Mouse (Mus musculus) lung, embryonic 15.5 days (tissue): ENCODE results near the gene Cldn17. TPM values are rescaled to one million over a fixed set of nuclear protein-coding genes. Genes with fewer than 3 reads are reported as not detected.

Experiments used
- ATAC-seq: fragments of 200-750 bp; cut with Nextera tagmentation; 2 replicates; pipeline ENCODE4 v1.8.0; 2017; ENCODE audit warnings: moderate number of reproducible peaks, borderline replicate concordance; ENCODE audit not compliant: low FRiP score, low TSS enrichment; ENCODE audit errors: extremely low read depth
- H3K27ac ChIP-seq: fragments of 300-500 bp; sonication (generic); 2 replicates; pipeline ENCODE4 v1.5.1; 2015; ENCODE audit warnings: moderate library complexity, mild to moderate bottlenecking, inconsistent platforms
- H3K27me3 ChIP-seq: fragments of 300-500 bp; sonication (generic); 2 replicates; pipeline ENCODE4 v1.6.1; 2015; ENCODE audit warnings: inconsistent platforms
- H3K36me3 ChIP-seq: fragments of 300-500 bp; sonication (generic); 2 replicates; pipeline ENCODE4 v1.6.1; 2015; ENCODE audit warnings: inconsistent platforms
- H3K4me1 ChIP-seq: fragments of 300-500 bp; sonication (generic); 2 replicates; pipeline ENCODE4 v1.6.1; 2015; ENCODE audit warnings: inconsistent platforms
- H3K4me2 ChIP-seq: fragments of 300-500 bp; sonication (generic); 2 replicates; pipeline ENCODE4 v1.6.1; 2015; ENCODE audit warnings: inconsistent platforms, mild to moderate bottlenecking, moderate library complexity
- H3K4me3 ChIP-seq: fragments of 300-500 bp; sonication (generic); 2 replicates; pipeline ENCODE4 v1.5.1; 2015; ENCODE audit warnings: mild to moderate bottlenecking, inconsistent platforms
- H3K9ac ChIP-seq: fragments of 300-500 bp; sonication (generic); 2 replicates; pipeline ENCODE4 v1.6.1; 2015; ENCODE audit warnings: inconsistent platforms
- H3K9me3 ChIP-seq: fragments of 300-500 bp; sonication (generic); 2 replicates; pipeline ENCODE4 v1.6.1; 2016; ENCODE audit warnings: inconsistent platforms
- WGBS: fragments of 180-500 bp; shearing (Covaris S2); methylation state at CpG from one replicate; pipeline ENCODE4 v1.1.7; 2015; 5-methylcytosine and 5-hydroxymethylcytosine counted together
- polyA plus RNA-seq: library from polyadenylated mRNA; unstranded; fragments of >200 nt; fragmentation: Nextera tagmentation; extraction: Ambion mirVana; gene quantifications from 2 replicates; pipeline ENCODE4 v1.2.1, GENCODE M21; 2015

Cldn17 gene
- not detected in 2 replicates for polyA plus RNA-seq

GRCm38 (mm10) chr16:88506878-88507277 is at the start of gene Cldn17:
Cldn17 (minus strand) TSS chr16:88506978.
- no peak within 1 kb of the TSS for H3K27ac ChIP-seq
- no peaks in the 10 kb centered on the region for H3K9me3 ChIP-seq
- no peak within 1 kb of the TSS for H3K9ac ChIP-seq
- no peaks in the 10 kb centered on the region for H3K4me1 ChIP-seq
- H3K36me3 ChIP-seq: no peaks in the 10 kb centered on the region
- no peak for ATAC-seq
- H3K4me3 ChIP-seq: no peak within 1 kb of the TSS
- 88% methylated on average over 6 of the region's 6 CpGs for WGBS
- H3K27me3 ChIP-seq: no peaks in the 10 kb centered on the region
- no peak within 1 kb of the TSS for H3K4me2 ChIP-seq

- 53% methylated on average over 6 of the region's 6 CpGs for WGBS
- no peaks in the 10 kb centered on the region for H3K36me3 ChIP-seq
- H3K4me3 ChIP-seq: no peak overlapping the region
- H3K9ac ChIP-seq: no peak overlapping the region
- no peak overlapping the region for H3K27ac ChIP-seq
- H3K9me3 ChIP-seq: no peaks in the 10 kb centered on the region
- no peaks in the 10 kb centered on the region for H3K27me3 ChIP-seq
- no peaks in the 10 kb centered on the region for H3K4me1 ChIP-seq
- H3K4me2 ChIP-seq: no peak overlapping the region
- no peak for ATAC-seq
These were observed 35.7 kb upstream of the Cldn17 start for GRCm38 (mm10) chr16:88542488-88542887.

GRCm38 (mm10) chr16:88539841-88540487 is 33.2 kb upstream of the Cldn17 start:
- H3K36me3 ChIP-seq: no peaks in the 10 kb centered on the region
- H3K9ac ChIP-seq: no peak overlapping the region
- no peak for ATAC-seq
- no peak overlapping the region for H3K27ac ChIP-seq
- no peaks in the 10 kb centered on the region for H3K9me3 ChIP-seq
- no peaks in the 10 kb centered on the region for H3K4me1 ChIP-seq
- H3K4me3 ChIP-seq: no peak overlapping the region
- no peak overlapping the region for H3K4me2 ChIP-seq
- H3K27me3 ChIP-seq: no peaks in the 10 kb centered on the region
- 39% methylated on average over 3 of the region's 3 CpGs for WGBS

- H3K36me3 ChIP-seq: no peaks in the 10 kb centered on the region
- H3K4me2 ChIP-seq: no peak overlapping the region
- no peak overlapping the region for H3K27ac ChIP-seq
- no peak for ATAC-seq
- no peaks in the 10 kb centered on the region for H3K9me3 ChIP-seq
- no peak overlapping the region for H3K9ac ChIP-seq
- no peaks in the 10 kb centered on the region for H3K4me1 ChIP-seq
- no peak overlapping the region for H3K4me3 ChIP-seq
- H3K27me3 ChIP-seq: no peaks in the 10 kb centered on the region
These were observed 4.6 kb upstream of the Cldn17 start for GRCm38 (mm10) chr16:88511348-88511747.

- no peak for ATAC-seq
- H3K9me3 ChIP-seq: no peaks in the 10 kb centered on the region
- no peak overlapping the region for H3K27ac ChIP-seq
- no peaks in the 10 kb centered on the region for H3K36me3 ChIP-seq
- no peak overlapping the region for H3K4me2 ChIP-seq
- H3K4me3 ChIP-seq: no peak overlapping the region
- no peaks in the 10 kb centered on the region for H3K27me3 ChIP-seq
- H3K4me1 ChIP-seq: no peaks in the 10 kb centered on the region
- no peak overlapping the region for H3K9ac ChIP-seq
- WGBS: 57% methylated on average over 4 of the region's 4 CpGs
These were observed 1.4 kb upstream of the Cldn17 start for GRCm38 (mm10) chr16:88508150-88508549.

- H3K9ac ChIP-seq: no peak overlapping the region
- WGBS: 95% methylated on average over 11 of the region's 11 CpGs
These were observed 440 bp downstream of the Cldn17 start for GRCm38 (mm10) chr16:88506338-88506737.

GRCm38 (mm10) chr16:88488096-88488495 is 18.7 kb downstream of the Cldn17 start:
- no peak overlapping the region for H3K4me3 ChIP-seq
- H3K9ac ChIP-seq: no peak overlapping the region
- no peak for ATAC-seq
- no peaks in the 10 kb centered on the region for H3K9me3 ChIP-seq
- no peaks in the 10 kb centered on the region for H3K27me3 ChIP-seq
- H3K4me2 ChIP-seq: no peak overlapping the region
- no peaks in the 10 kb centered on the region for H3K4me1 ChIP-seq
- no peaks in the 10 kb centered on the region for H3K36me3 ChIP-seq
- no peak overlapping the region for H3K27ac ChIP-seq

More at GRCm38 (mm10) chr16:88506338-88506737, 440 bp downstream of the Cldn17 start:
- Histone ChIP-seq H3K4me3 (no peak overlapping the region), H3K4me1 (no peaks in the 10 kb centered on the region), H3K9me3 (no peaks in the 10 kb centered on the region), H3K27me3 (no peaks in the 10 kb centered on the region), H3K27ac (no peak overlapping the region), H3K36me3 (no peaks in the 10 kb centered on the region), H3K4me2 (no peak overlapping the region)
- no peak for ATAC-seq

GRCm38 (mm10) chr16:88480011-88480774 is 26.6 kb downstream of the Cldn17 start:
- H3K9me3 ChIP-seq: no peaks in the 10 kb centered on the region
- ATAC-seq: no peak
- H3K4me2 ChIP-seq: no peak overlapping the region
- WGBS: 69% methylated on average over 3 of the region's 3 CpGs
- no peaks in the 10 kb centered on the region for H3K36me3 ChIP-seq
- H3K9ac ChIP-seq: no peak overlapping the region
- H3K4me1 ChIP-seq: no peaks in the 10 kb centered on the region
- no peak overlapping the region for H3K27ac ChIP-seq
- H3K4me3 ChIP-seq: no peak overlapping the region
- H3K27me3 ChIP-seq: no peaks in the 10 kb centered on the region

GRCm38 (mm10) chr16:88463235-88463634 is 43.5 kb downstream of the Cldn17 start:
- H3K27me3 ChIP-seq: no peaks in the 10 kb centered on the region
- H3K4me3 ChIP-seq: no peak overlapping the region
- no peaks in the 10 kb centered on the region for H3K36me3 ChIP-seq
- H3K27ac ChIP-seq: no peak overlapping the region
- 85% methylated on average over 3 of the region's 3 CpGs for WGBS
- H3K9me3 ChIP-seq: no peaks in the 10 kb centered on the region
- no peak overlapping the region for H3K4me2 ChIP-seq
- H3K9ac ChIP-seq: no peak overlapping the region
- H3K4me1 ChIP-seq: no peaks in the 10 kb centered on the region
- no peak for ATAC-seq

Other genes with a start within 250 kb of the Cldn17 start
- gene Grik1, start 216.7 kb downstream of the Cldn17 start, polyA plus RNA-seq: 0.42 and 0.46 TPM in 2 replicates
- gene Cldn8, start 56.2 kb upstream of the Cldn17 start, polyA plus RNA-seq: 3.2 and 3.7 TPM in 2 replicates
- not detected in 2 replicates for gene Krtap24-1, start 105.3 kb upstream of the Cldn17 start, polyA plus RNA-seq
- not detected in 2 replicates for gene 2310079G19Rik, start 120.7 kb upstream of the Cldn17 start, polyA plus RNA-seq
- not detected in 2 replicates for gene Krtap26-1, start 140.8 kb upstream of the Cldn17 start, polyA plus RNA-seq
- not detected in 2 replicates for gene Krtap27-1, start 164.7 kb upstream of the Cldn17 start, polyA plus RNA-seq
- not detected in 2 replicates for gene 2310061N02Rik, start 201.0 kb upstream of the Cldn17 start, polyA plus RNA-seq
- not detected in 2 replicates for gene Krtap13-1, start 221.9 kb upstream of the Cldn17 start, polyA plus RNA-seq
- gene Krtap13, start 244.7 kb upstream of the Cldn17 start, polyA plus RNA-seq: not detected in 2 replicates